Mouse (Mus musculus): ENCODE measurements around the gene Gtf3c3.

The Gtf3c3 gene

DNA sequence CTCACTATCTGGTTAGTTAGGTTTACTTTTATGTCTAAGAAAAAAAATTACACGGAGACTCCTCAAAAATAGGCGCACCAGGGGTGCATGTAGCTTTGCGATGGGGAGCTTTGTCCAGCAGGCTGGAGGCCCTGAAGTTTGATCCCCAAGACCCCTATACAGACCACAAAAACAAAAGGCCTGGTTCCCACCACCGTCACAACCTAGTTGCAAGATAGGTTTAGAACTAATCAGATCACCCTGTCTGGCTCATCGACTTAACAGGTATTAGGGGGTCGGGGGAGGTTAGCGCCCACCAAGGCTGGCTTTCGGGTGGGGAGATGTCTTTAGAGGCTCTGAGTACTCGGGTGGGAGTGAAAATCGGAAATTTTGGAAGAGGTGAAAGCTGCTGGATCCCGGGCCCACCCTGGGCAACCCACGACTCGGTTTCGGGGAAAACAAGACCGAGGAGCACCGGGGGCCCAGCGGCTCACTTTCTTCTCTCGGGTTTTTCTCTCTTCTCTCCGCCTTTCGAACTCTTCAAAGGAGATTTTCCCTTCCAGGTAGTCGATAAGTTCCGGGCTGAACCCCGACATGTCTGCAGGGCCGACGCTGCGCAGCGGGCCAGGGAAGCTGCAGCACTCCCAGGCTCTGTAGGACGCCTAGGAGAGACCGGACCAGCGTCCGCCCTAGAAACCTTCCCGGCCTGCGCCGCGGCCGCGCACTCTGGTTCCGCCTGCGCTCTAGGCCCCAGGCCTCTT is at the start of gene Gtf3c3:
Gtf3c3 (minus strand) TSS at position 632 of the 740 bp plus-strand sequence.
- DNase-seq, result peak; percentile 81

DNA sequence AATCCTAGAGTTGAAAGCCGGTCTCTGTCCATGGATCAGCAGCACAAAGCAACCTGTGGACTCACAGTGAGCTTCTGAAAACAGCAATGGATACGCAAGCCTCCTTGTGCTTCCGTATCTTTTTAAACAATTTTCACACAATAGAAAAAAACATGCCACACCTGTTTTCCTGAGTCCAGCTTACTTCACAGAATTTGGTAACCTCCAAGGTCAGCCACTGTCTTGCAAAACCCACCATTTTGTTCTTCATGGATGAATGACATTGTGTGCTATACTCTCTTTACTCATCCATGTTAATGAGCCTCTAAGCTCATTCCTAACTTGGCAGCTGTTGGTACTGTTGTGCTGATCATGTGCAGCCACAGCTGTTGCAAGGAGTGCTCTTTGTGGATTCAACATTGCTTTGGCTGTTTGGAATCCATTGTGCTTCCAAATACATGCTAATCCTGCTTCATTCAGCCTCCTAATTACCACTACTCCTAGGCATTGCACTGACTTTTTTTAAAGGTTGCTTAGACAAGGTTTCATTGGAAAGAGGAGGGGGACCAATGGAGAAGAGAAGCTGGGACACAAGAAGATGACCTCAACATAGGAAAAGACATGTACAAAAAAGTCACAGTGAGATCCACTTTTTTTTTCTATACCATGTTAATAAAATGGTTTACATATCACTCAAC is 46.1 kb upstream of the Gtf3c3 start:
- DNase-seq, result no peak

DNA sequence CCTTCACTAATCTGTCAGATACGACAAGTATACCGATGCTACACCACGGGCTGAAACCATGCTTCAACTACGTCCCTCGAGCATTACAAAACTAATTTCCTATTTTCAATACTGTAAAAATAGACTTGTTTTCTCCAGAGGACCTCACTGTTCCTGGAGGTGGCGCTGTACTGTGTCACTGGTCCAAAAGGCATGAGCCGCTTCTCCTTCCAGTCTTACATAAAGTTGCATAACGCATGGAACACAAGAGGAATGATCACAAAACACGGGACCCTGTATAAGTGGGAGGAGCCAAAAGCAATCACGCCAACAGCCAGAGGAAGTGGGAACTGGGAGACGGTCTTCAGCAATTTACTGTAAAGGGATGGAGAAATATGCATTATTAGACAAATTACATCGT is 41.7 kb upstream of the Gtf3c3 start:
- no peak for DNase-seq

DNA sequence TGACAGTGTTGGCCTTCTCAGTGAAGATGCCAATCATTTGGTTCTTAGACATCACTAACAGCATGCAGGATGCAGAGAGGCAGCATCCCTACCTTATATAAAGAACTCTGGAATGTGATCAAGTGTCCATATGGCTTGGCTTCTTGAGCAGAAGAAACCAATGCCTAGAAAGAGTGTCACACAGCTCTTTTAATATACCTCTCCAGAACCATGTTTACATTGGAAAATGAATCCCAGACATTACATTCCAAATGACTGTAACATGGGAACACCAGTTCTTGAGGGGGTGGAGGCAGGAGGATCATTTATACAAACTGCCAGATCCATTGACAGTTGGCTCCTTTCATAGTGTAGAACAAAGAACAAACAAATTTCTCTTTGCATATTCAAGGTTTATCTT is 29.9 kb upstream of the Gtf3c3 start:
- no peak for DNase-seq

DNA sequence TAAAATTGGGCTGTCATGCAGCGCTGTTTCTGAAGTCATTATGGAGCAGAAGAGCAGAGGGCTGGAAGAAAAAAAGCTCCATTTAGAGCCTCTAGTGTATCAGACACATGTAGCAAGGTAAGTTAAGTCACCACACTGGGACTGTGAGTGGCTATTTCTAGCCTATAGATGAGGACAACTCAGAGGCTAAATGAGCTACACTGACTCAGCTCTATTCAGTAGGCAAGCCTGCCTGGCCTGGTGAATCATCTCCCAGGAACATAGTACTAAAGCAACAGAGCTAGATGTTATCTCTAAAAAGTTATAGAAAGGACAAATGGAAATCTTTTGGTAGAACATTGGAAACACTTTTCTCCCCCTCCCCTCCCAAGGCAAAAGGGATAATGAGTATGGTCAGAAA is 28.6 kb upstream of the Gtf3c3 start:
- DNase-seq, result no peak

DNA sequence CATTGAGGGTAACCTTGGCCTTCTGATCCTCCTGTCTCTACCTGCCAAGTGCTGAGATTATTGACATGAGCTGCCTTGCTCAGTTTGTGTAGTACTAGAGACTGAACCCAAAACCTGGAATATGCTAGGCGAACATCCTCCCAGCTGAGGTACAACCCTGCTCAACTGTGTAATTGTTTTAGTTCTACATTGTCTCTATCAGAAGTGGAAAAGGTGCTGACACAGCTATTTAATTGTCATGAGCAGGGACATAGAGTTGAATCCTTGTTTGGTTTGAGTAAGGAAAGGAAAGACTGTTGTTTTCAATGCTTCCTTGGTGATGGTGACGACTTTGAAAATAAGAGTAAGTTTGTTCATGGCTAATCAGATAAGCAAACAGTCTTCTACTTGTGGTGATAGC is 13.3 kb upstream of the Gtf3c3 start:
- no peak for DNase-seq

DNA sequence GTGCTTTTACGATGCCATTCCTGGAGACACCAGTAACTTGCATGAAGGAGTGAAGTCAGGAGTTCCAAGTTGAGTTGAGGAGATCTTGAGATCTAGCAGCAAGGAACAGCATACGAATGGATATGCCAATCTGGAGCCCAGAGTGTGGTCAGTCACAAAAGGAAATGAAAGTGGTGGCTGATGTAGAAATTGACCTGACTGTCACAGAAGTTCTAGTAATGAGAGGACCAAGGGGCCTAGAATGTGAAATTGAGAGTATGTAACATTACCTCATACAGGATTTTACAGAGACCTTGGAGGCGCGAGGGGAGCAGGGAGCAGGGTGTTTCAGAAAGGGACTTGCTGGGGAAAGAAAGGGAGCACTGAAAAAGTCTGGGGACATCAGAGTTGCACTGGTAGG is 10.1 kb upstream of the Gtf3c3 start:
- no peak for DNase-seq

DNA sequence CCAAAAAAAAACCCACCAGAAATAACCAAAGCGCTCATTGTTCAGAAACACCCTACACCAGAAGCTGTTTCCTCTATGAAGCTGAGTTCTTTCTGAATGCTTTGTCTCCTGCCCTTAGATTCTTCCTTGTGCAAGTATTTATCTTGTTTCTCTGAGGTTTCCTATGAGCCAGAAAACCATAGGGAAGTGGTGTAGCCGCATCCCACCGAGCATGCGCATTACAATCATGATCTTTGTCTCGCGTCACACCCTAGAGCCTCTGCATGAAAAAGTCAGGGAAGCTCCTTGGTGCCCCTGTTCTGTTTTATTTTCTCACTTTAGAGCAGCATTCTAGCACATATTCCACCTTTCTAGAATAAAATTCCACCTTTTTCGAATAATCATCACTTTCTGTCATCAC is 4.9 kb upstream of the Gtf3c3 start:
- no peak for DNase-seq

DNA sequence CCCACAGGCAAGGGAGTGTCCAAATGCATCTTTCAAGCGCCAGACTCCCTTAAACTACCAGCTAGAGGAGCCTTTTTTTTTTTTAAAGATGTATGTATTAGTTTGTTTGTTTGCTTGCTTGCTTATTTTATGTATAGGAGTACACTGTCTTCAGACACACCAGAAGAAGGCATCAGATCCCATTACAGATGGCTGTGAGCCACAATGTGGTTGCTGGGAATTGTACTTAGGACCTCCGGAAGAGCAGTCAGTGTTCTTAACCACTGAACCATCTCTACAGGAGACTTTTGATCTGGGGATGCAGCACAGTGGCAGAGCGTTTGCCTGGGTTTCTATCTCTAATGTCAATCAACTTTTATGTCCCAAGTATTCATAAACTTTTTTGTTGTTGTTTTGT is 307 bp upstream of the Gtf3c3 start:
- DNase-seq, result no peak

DNA sequence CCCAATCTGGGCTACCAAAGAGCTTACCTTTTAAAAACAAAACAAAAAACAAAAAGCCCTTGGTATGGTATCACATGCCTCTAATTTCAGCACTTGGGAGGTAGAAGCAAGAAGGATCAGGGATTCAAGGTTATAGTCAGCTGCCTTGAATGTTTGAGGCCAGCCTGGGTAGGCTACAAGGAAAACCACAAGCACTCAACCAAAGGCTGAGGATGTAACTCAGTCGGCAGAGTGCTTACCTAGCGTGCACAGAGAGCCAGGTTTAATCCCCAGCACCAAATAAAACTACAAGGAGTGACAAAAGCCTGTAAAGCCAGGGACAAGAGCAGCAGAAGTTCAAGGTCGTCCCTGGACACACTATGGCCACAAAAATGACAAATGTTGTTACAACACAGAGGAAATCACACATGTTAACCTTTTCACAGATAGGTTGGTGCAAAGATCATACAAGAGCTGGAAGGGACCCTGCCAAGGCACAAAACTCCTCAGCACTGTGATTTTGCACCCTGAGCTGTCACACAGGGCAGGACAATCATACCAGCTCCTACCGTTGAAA is 16.5 kb downstream of the Gtf3c3 start:
- peak; percentile 2 for DNase-seq

DNA sequence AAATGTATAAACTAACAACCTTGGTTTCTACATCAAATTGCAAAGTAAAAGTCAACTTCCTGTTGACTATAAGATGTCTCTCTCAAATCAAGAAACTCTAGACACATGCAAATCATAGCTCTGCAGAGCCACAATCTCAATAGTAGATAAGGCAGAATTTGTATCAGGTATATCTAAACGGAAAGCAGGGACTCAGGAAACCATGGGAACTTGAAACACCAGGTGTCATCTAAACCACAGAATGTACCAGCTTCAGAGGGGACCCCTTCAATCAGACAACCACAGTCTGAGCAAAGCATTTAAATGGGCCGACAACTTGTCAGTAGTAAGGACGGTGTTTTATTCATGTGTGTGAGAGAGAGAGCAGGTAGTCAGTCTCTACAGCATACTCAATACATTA is 17.1 kb downstream of the Gtf3c3 start:
- peak; percentile 16 for DNase-seq

DNA sequence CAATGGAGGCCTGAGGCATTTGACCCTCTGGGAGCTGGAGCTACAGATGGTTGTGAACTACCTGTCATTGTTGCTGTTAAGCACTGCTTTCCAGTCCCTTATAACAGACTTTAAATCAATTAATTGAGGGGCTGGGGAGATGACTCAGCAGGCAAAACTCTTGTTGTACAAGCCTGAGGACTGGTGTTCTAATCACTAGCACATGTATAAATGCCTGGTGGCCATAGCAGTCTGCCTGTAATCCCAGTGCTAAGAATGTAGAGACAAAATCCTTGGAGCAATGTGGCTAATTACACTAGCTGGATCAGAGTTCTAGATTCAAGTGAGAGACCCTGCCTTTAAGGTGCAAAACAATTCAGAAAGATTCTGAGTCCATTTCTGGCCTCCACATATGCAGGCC is 36.0 kb downstream of the Gtf3c3 start:
- DNase-seq, result no peak

DNA sequence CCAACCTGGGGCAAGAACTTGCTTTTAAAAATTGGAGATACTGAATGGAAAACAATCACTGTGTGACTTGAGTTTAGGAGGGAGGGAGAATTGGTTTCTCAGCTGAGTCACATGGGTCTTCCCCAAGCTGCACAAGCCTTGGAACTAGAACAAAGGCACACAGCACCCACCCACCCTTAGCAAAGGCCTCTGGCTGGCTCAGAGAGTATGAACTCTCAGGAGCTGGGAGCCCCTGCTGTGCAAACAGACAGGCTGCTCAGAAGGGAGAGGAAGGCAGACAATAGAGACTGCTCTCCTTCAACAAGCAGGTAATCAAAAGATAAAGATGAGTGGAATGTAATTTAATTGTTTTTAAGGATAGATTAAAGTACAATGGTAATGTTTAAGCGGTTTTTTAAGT is 54.5 kb downstream of the Gtf3c3 start:
- no peak for DNase-seq

DNA sequence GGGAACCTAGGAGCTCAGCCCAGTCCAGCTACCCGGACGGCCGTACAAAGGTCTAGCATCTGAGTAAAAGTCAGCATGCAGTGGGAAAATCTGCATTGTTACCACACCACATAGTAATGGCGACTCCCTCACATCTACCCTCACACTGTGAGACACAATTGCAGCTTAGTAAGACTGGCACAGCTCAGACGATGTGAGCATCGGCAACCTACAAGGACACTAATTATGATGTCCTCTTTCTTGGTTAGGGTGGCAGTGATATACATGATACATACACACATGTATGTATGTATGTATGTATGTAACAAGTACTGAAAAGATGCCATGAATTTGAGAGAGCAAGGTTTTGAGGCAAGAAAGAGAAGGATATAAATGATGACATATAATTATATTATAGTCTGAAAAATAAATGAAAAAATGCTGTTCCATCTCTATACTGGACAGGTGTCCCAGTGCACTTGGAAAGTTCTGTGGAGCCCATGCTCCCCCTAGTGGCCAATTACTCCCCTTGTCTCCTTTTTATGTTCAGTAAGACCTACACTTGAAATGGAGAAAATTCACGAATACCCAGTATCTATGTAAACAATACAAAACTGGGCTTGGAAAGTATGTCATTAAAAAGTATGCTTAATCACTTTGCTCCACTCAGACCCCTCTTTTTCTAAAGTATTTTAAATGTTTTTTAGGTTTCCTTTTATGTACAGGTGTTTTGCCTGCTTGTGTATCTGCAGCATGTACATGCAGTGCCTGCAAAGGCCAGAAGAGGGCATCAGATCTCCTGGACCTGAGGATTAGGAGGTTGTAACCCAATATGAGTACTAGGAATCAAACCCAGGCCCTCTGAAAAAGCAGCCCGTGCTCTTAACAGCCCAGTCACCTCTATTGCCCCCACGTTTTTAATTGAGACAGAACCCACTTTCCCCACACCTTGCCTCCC is 57.5 kb downstream of the Gtf3c3 start:
- peak; percentile 49 for DNase-seq

DNA sequence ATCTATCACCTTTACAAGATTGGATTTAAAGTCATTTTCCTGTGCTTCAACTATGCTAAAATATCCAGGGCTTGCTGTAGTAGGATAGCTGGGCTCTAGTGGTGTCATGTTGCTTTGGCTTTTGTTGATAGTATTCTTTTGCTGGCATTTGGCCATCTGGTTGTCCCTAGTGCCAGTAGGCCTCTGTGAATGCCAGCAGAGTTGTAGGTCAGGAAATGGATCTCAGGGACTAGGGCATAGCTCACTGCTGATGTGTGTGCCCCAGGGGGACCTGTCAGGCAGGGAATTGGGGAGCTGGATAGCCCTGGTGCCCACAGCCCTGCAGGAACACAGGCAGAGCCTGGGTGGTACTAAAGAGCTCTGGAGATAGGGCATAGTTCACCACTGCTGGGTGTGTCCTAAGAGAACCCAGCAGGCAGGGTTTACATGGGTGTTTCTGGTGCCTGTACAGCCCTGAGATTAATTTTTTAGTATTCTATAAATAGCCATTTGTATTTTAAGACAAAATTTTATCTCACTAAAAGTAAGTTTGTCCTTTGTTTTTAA is 61.2 kb downstream of the Gtf3c3 start:
- no peak for DNase-seq

DNA sequence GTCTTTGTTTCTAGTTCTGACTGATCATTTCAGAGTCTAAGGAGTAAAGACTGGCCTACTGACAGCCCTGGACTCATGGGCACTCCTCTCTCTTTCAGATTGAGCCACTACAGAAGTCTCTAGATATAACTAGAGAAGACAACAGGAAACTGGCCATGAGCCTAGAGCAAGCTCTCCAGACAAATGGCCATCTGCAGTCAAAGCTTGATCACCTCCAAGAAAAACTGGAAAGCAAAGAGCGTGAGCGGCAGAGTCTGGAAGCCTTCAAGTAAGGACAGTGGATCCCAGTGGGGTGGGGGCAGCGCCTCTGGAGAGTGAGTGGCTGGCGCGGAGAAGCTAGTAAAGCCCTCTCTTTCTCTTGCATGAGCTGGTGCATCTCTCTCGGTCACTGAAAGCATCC is 82.2 kb downstream of the Gtf3c3 start:
- DNase-seq, result no peak

DNA sequence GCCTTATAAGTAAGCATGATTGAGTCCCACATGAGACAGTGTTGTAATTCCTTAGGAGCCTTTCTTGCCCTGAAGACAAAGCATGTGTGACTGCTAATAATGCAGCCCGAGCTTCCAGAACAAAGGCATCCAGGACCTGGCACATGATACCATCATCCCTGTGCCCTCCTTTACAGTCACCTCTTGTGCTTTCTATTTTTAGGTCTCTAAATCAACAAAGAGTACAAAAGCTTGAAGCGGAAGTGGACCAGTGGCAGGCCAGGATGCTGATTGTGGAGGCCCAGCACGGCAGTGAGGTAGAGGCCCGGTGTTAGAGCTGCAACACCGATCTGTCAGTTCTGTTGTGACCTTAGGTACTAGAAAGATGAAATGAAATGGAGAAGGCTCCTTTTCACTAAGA is 83.3 kb downstream of the Gtf3c3 start:
- no peak for DNase-seq

DNA sequence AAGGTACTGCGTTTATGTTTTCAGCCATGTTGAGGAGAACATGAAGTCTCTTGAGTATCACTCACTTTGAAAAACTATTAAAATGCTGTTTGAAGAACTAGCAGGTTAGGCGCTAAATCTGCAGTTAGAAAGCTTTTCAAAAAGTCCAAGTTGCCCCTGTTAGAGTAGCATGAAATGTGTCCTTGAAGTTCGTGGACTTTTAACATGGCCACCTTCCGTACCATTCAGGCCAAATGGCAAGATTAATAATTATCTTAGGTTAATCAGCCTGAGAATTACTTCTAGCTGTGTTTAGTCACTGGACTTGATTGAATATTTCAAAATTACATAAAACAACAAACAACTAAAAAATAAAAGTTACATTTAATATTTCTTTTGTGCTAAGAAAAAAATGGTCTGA is 84.0 kb downstream of the Gtf3c3 start:
- no peak for DNase-seq
